Mouse (Mus musculus): ENCODE data around the gene Them4.

DNA sequence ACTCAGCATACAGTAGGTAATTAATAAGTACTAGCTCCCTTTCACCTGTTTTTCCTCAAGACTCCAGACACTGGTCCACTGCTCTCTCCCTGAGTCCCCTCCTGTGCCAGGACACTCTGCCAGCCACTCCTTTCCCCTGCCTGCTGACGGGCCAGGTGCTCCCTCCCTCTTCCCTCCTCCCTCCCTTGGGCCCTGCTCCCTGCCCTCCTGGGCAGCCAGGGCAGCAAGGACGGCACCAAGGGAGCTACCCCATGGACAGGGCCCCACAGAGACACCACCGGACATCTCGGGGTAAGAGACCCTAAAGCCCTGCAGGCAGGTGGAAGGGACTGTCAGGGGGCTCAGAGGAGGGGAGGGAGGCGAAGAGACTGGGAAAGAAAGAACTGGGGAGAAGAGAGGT lies 62.8 kb downstream of the Them4 start, which contains the start of gene Rorc:
- TF ChIP-seq POLR2A (IDR thresholded peaks at IDR 0.05; ENCODE audit: control insufficient read depth in 1 of 2, insufficient read depth in 1 of 2, low read depth in 1 of 2, low read length in 2 of 2, poor library complexity in 1 of 2) (no peak), TAL1 (IDR thresholded peaks at IDR 0.05; ENCODE audit: low read length) (no peak), CTCF (IDR thresholded peaks at IDR 0.05 in 2 of 3, conservative IDR thresholded peaks at IDR 0.05 in 1 of 3; ENCODE audit: control insufficient read depth in 1 of 3, insufficient read depth in 1 of 3, low read depth in 2 of 3, low read length in 3 of 3, poor library complexity in 1 of 3, severe bottlenecking in 1 of 3) (no peak)

Data from MEL (cell line).